Mouse (Mus musculus): ENCODE data around the gene Rbfox1. TPM values are rescaled to one million over a fixed set of nuclear protein-coding genes. Genes with fewer than 3 reads are reported as not detected.

Rbfox1 gene
- total and polyA plus RNA-seq, 3 experiments, result not detected

DNA sequence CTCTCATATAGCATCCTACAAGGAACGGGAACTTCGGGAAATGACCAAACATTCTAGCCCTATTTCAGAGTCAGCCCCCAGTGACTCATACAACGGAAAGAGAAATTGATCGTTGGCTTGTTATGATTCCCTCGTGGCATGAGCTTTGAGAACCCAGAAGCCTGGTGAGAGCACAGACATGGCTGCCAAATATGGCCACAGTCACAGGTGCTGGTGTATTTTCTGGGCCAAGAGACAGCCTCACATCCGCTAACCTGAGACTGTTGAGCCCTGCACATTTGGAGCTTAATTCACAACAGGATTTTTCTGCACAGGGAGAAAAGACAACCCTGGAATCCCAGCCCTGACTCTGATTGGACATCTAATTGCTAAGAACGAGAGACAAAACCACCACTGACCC, 1132.2 kb downstream of the Rbfox1 start:
- Histone ChIP-seq H3K9ac (ENCODE audit: control insufficient read depth, low read depth, low read length, poor library complexity, severe bottlenecking) (no peak overlapping the region), H3K4me1 (ENCODE audit: control insufficient read depth in 1 of 2, insufficient read depth in 2 of 2, low read length in 2 of 2) (no peaks in the 10 kb centered on the region), H3K36me3 (ENCODE audit: control insufficient read depth in 1 of 2, insufficient read depth in 2 of 2, low read length in 2 of 2) (no peaks in the 10 kb centered on the region), H3K27me3 (ENCODE audit: control insufficient read depth in 1 of 2, insufficient read depth in 2 of 2, low read length in 2 of 2) (no peaks in the 10 kb centered on the region), H3K9me3 (replicated peaks; ENCODE audit: insufficient read depth, low read length) (no peaks in the 10 kb centered on the region), H3K79me2 (ENCODE audit: control insufficient read depth, insufficient read depth, low read length, poor library complexity) (no peaks in the 10 kb centered on the region), H3K4me3 (ENCODE audit: control insufficient read depth in 1 of 2, insufficient read depth in 1 of 2, low read depth in 2 of 2, low read length in 2 of 2) (no peak overlapping the region), H3K27ac (ENCODE audit: control insufficient read depth, low read depth, low read length) (no peak overlapping the region)
- DNase-seq (ENCODE audit: low read depth, low spot score), result no peak
- no peak for TF ChIP-seq MYB (IDR thresholded peaks at IDR 0.05; ENCODE audit: low read depth, low read length)

- TF ChIP-seq MAX (IDR thresholded peaks at IDR 0.05; ENCODE audit: low read length) (no peak), TCF12 (IDR thresholded peaks at IDR 0.05; ENCODE audit: low read depth, low read length) (no peak), HCFC1 (IDR thresholded peaks at IDR 0.05; ENCODE audit: low read depth, low read length) (no peak), ZNF384 (IDR thresholded peaks at IDR 0.05; ENCODE audit: low read depth, low read length) (no peak), RAD21 (IDR thresholded peaks at IDR 0.05; ENCODE audit: low read depth, low read length) (no peak), SIN3A (IDR thresholded peaks at IDR 0.05; ENCODE audit: low read length) (no peak), MXI1 (IDR thresholded peaks at IDR 0.05; ENCODE audit: low read depth, low read length) (no peak), USF1 (IDR thresholded peaks at IDR 0.05; ENCODE audit: low read depth, low read length) (no peak), GATA1 (IDR thresholded peaks at IDR 0.05; ENCODE audit: low read depth, low read length) (no peak), JUND (IDR thresholded peaks at IDR 0.05; ENCODE audit: low read depth, low read length) (no peak), KAT2A (conservative IDR thresholded peaks at IDR 0.05; ENCODE audit: low read depth, low read length) (no peak), CHD2 (IDR thresholded peaks at IDR 0.05; ENCODE audit: low read length) (no peak), MYC (IDR thresholded peaks at IDR 0.05; ENCODE audit: low read depth, low read length) (no peak), POLR2AphosphoS5 (IDR thresholded peaks at IDR 0.05; ENCODE audit: borderline replicate concordance, low read depth, low read length) (no peak), POLR2AphosphoS2 (IDR thresholded peaks at IDR 0.05; ENCODE audit: low read length) (no peak), CHD1 (IDR thresholded peaks at IDR 0.05; ENCODE audit: low read depth, low read length) (no peak), ETS1 (IDR thresholded peaks at IDR 0.05; ENCODE audit: low read depth, low read length) (no peak), BHLHE40 (IDR thresholded peaks at IDR 0.05; ENCODE audit: borderline replicate concordance, low read depth, low read length) (no peak)
- H3K27me3 ChIP-seq (ENCODE audit: control insufficient read depth in 1 of 2, insufficient read depth in 2 of 2, low read length in 2 of 2), result no peaks in the 10 kb centered on the region
- no peaks in the 10 kb centered on the region for H3K4me1 ChIP-seq (ENCODE audit: control insufficient read depth in 1 of 2, insufficient read depth in 2 of 2, low read length in 2 of 2)
- no peaks in the 10 kb centered on the region for H3K36me3 ChIP-seq (ENCODE audit: control insufficient read depth in 1 of 2, insufficient read depth in 2 of 2, low read length in 2 of 2)
- no peak overlapping the region for H3K4me3 ChIP-seq (ENCODE audit: control insufficient read depth in 1 of 2, insufficient read depth in 1 of 2, low read depth in 2 of 2, low read length in 2 of 2)
- H3K79me2 ChIP-seq (ENCODE audit: control insufficient read depth, insufficient read depth, low read length, poor library complexity), result no peaks in the 10 kb centered on the region
- H3K27ac ChIP-seq (ENCODE audit: control insufficient read depth, low read depth, low read length), result no peak overlapping the region
- no peaks in the 10 kb centered on the region for H3K9me3 ChIP-seq (replicated peaks; ENCODE audit: insufficient read depth, low read length)
- H3K9ac ChIP-seq (ENCODE audit: control insufficient read depth, low read depth, low read length, poor library complexity, severe bottlenecking), result no peak overlapping the region
- no peak for DNase-seq (ENCODE audit: low read depth, low spot score)
Measured at GRCm38 (mm10) chr16:7034231-7034630, 1149.1 kb downstream of the Rbfox1 start.
